Mouse (Mus musculus) heart, embryonic 13.5 days (tissue): ENCODE data around the gene Nsd1. TPM values are rescaled to one million over a fixed set of nuclear protein-coding genes. Genes with fewer than 3 reads are reported as not detected.
"Not testable (repeated sequence)": the region's sequence is repeated elsewhere in the genome, so short reads cannot be mapped to it uniquely, and the experiment has no call there.

Experiments used
- ATAC-seq: fragments of 200-750 bp; cut with Nextera tagmentation; 2 replicates; pipeline ENCODE4 v1.8.0; 2017; ENCODE audit warnings: moderate TSS enrichment; ENCODE audit not compliant: insufficient number of reproducible peaks, low FRiP score, low TSS enrichment; ENCODE audit errors: extremely low read depth
- H3K27ac ChIP-seq: fragments of 300-500 bp; sonication (generic); replicated peaks from 2 replicates; pipeline ENCODE4 v1.5.1; 2015; ENCODE audit warnings: moderate library complexity, mild to moderate bottlenecking, inconsistent platforms
- H3K27me3 ChIP-seq: fragments of 300-500 bp; sonication (generic); replicated peaks from 2 replicates; pipeline ENCODE4 v1.6.1; 2015; ENCODE audit warnings: mild to moderate bottlenecking, inconsistent platforms
- H3K36me3 ChIP-seq: fragments of 300-500 bp; sonication (generic); 2 replicates; pipeline ENCODE4 v1.6.1; 2015; ENCODE audit warnings: mild to moderate bottlenecking, inconsistent platforms
- H3K4me1 ChIP-seq: fragments of 300-500 bp; sonication (generic); 2 replicates; pipeline ENCODE4 v1.6.1; 2015; ENCODE audit warnings: inconsistent platforms
- H3K4me2 ChIP-seq: fragments of 300-500 bp; sonication (generic); 2 replicates; pipeline ENCODE4 v1.6.1; 2015; ENCODE audit warnings: inconsistent platforms, mild to moderate bottlenecking, moderate library complexity
- H3K4me3 ChIP-seq: fragments of 300-500 bp; sonication (generic); 2 replicates; pipeline ENCODE4 v1.5.1; 2015; ENCODE audit warnings: moderate library complexity, mild to moderate bottlenecking, inconsistent platforms
- H3K9ac ChIP-seq: fragments of 300-500 bp; sonication (generic); 2 replicates; pipeline ENCODE4 v1.6.1; 2015; ENCODE audit warnings: inconsistent platforms, mild to moderate bottlenecking, moderate library complexity
- H3K9me3 ChIP-seq: fragments of 300-500 bp; sonication (generic); 2 replicates; pipeline ENCODE4 v1.6.1; 2016; ENCODE audit warnings: inconsistent platforms
- WGBS: fragments of 180-500 bp; shearing (Covaris S2); methylation state at CpG from one replicate; pipeline ENCODE4 v1.1.7; 2015; ENCODE audit warnings: mixed read lengths; 5-methylcytosine and 5-hydroxymethylcytosine counted together
- polyA plus RNA-seq: library from polyadenylated mRNA; unstranded; fragments of >200 nt; fragmentation: Nextera tagmentation; extraction: Ambion mirVana; gene quantifications from 2 replicates; pipeline ENCODE4 v1.2.1, GENCODE M21; 2015

The Nsd1 gene
- polyA plus RNA-seq, 1 experiment from 2014 or later: 41.4 TPM

DNA sequence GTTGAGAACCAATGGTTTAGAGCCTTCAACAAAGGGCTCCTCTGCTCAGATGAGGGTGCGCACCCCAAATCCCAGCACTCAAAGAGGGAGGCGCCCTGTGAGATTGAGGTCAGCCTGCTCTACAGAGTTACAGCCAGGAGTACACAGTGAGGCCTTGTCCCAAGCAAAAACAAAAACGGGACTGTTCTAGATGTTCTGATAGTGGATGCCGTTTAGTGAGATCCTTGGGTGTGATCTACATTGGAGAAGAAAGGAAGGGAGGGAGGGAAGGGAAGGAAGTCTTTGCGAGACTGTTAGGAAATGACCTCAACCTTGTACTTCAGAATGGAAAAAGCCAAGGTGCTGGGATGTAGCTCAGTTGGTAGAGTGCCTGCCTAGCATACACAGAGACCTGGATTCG is 33.3 kb upstream of the Nsd1 start:
- no peak overlapping the region for H3K4me2 ChIP-seq
- 69% methylated on average over 6 of the region's 6 CpGs for WGBS
- ATAC-seq: no peak
- H3K4me3 ChIP-seq: no peak overlapping the region
- no peaks in the 10 kb centered on the region for H3K27me3 ChIP-seq
- peaks cover 15% of the 10 kb centered on the region for H3K4me1 ChIP-seq
- no peaks in the 10 kb centered on the region for H3K9me3 ChIP-seq
- no peak overlapping the region for H3K27ac ChIP-seq
- H3K36me3 ChIP-seq: no peaks in the 10 kb centered on the region
- no peak overlapping the region for H3K9ac ChIP-seq

DNA sequence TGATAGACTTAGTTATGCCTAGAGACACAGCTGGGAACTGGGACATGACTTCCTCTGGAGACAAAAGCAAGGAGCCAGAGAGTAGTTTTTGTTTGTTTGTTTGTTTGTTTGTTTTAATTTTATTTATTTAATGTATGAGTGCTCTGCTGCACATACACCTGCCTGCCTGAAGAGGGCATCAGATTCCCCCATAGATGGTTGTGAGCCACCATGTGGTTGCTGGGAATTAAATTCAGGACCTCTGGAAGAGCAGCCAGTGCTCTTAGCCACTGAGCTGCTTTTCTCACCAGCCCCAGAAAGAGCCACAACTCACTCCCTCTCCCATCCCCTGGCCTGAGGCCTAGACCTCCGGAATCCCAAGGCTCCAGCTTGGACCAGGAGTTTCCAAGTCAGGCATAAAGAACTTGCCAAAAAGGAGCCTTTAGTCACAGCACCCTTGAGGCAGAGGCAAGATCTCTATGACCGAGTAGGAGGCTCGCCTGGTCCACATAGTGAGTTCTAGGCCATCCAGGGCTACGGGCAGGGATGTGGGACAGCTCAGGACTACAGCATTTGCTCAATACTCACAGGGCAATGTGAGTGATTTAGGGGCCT is 31.6 kb upstream of the Nsd1 start:
- no peak overlapping the region for H3K4me3 ChIP-seq
- H3K36me3 ChIP-seq: no peaks in the 10 kb centered on the region
- no peak overlapping the region for H3K27ac ChIP-seq
- H3K27me3 ChIP-seq: no peaks in the 10 kb centered on the region
- no peak overlapping the region for H3K4me2 ChIP-seq
- peaks cover 7% of the 10 kb centered on the region; the same call in 1 of the 2 replicates for H3K4me1 ChIP-seq
- H3K9ac ChIP-seq: no peak overlapping the region
- WGBS: 65% methylated on average over 4 of the region's 4 CpGs
- no peaks in the 10 kb centered on the region for H3K9me3 ChIP-seq
- ATAC-seq: no peak

DNA sequence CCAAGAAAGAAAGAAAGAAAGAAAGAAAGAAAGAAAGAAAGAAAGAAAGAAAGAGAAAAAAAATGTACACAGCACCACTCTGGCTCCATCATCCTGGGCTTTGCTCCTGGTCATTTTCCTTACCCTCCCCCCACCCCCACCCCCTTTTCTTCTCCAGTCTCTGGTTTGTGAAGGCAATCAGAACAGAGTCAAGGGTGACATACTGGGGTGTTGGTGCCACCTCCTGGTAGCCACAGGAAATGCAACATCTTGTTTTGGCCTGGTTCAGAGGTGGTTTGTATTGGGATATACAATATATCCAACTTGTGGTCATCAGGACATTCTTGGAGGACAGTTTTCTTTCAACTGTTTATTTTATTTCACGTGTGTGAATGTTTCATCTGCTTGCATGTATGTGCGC is 31.0 kb upstream of the Nsd1 start:
- Histone ChIP-seq H3K9me3 (no peaks in the 10 kb centered on the region), H3K27me3 (no peaks in the 10 kb centered on the region), H3K4me2 (no peak overlapping the region), H3K36me3 (no peaks in the 10 kb centered on the region), H3K4me1 (peaks cover 7% of the 10 kb centered on the region; the same call in 1 of the 2 replicates), H3K9ac (no peak overlapping the region), H3K4me3 (no peak overlapping the region), H3K27ac (no peak overlapping the region)
- ATAC-seq: no peak
- 31% methylated on average over 2 of the region's 2 CpGs for WGBS

DNA sequence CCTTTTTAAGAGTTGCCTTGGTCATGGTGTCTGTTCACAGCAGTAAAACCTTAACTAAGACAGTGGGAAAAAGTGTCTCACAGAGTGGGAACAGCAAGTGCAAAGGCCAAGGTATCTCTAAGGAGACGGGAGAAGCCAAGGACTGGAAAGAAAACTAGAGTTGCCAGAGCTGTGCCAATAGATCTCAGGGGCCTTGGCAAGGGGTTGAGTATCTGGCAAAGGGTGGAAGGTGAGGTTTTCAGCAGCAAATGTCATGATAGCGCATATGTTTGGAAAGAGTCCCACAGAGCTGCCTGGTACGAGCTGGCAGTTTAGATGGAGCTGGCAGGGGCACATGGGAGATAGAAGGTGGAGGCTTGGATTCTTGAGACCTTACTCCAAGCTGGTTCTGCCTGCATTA is 30.0 kb upstream of the Nsd1 start:
- ATAC-seq: no peak

DNA sequence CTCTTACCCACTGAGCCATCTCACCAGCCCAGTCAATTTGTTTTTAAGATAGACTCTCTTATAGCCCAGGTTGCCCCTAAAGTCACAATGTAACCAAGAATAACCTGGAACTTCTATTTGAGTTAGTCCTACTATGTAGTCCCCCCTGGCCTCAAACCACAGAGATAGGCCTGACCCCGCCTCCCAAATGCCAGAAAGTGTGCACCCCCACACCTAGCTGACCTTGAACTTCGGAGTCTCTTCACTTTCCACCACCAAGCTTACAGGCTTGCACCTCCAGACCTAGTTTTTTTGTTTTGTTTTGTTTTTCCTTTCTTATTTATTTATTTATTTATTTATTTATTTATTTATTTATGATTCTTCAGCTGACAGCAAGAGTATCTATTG is 27.8 kb upstream of the Nsd1 start:
- no peak for ATAC-seq

More for the DNA sequence above, 30.0 kb upstream of the Nsd1 start:
- Histone ChIP-seq H3K4me2 (no peak overlapping the region), H3K4me3 (no peak overlapping the region), H3K9ac (no peak overlapping the region), H3K36me3 (no peaks in the 10 kb centered on the region), H3K27me3 (no peaks in the 10 kb centered on the region), H3K27ac (no peak overlapping the region), H3K9me3 (no peaks in the 10 kb centered on the region), H3K4me1 (peaks cover 7% of the 10 kb centered on the region)
- 92% methylated on average over 3 of the region's 3 CpGs for WGBS

DNA sequence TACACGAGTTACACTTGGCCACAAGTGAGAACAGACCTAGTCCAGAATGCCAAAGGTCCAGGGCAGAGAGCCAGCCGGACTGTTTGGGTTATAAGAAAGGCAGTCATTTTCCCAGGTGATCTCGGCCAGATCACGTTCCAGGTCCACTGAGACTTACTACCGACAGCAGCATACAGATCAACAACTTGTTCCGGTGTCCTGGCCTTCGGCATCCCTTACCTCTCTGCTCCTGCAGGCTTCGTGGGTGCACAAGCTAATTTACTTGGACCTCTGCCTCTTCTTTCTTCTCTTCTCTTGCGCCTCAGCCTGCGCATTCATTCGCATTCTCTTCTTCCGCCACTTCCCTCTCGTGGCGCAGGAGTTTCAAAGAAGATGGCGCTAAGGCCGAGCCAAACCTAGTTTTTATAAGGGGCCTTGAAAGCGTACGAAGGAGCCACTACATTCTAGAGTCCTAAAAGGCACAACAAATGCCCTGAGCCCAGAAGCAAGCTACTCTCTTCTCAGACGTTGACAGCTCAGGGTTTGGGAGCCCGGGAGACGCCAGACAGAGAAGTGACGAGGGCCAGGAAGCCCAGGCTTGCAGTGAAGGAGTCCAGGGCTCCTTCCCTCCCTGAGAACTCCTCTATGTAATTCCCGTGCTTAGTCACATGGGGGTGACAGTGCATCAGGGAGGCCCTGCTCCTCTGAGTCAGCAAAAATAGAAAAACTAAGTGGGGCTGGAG is 27.2 kb upstream of the Nsd1 start:
- H3K36me3 ChIP-seq: no peaks in the 10 kb centered on the region
- H3K4me3 ChIP-seq: peak overlapping the region; percentile 48
- peak overlapping the region; percentile 74 for H3K4me2 ChIP-seq
- WGBS: 3% methylated on average over 23 of the region's 23 CpGs
- no peaks in the 10 kb centered on the region for H3K27me3 ChIP-seq
- peak overlapping the region; percentile 70 for H3K9ac ChIP-seq
- no peaks in the 10 kb centered on the region for H3K9me3 ChIP-seq
- peaks cover 7% of the 10 kb centered on the region for H3K4me1 ChIP-seq
- ATAC-seq: peak; percentile 70; the same call in 1 of the 2 replicates
- peak overlapping the region; percentile 87 for H3K27ac ChIP-seq

More for the DNA sequence above, 27.8 kb upstream of the Nsd1 start:
- Histone ChIP-seq H3K9me3 (no peaks in the 10 kb centered on the region), H3K4me3 (peak overlapping the region; percentile 48), H3K4me2 (peak overlapping the region; percentile 74), H3K9ac (peak overlapping the region; percentile 70), H3K4me1 (peaks cover 7% of the 10 kb centered on the region), H3K36me3 (no peaks in the 10 kb centered on the region), H3K27ac (peak overlapping the region; percentile 87), H3K27me3 (no peaks in the 10 kb centered on the region)
- WGBS: 67% methylated on average over 2 of the region's 2 CpGs

DNA sequence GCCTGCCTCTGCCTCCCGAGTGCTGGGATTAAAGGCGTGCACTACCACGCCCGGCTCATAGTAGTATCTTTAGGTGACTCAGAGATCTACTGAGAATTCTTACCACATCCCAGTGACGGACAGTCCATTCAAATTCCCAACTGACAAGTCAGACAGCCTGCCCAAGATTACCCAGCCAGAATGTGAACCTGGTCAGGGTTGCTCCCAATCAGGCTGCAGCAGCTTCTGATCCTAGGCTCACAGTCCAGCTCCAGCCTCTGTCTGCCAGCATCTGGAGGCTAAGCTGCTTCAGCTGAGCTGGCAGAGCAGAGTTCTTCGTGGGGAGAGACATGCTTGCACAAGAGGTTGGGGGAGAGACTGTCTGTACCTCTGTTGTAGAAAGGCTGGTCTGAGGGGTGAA is 26.2 kb upstream of the Nsd1 start:
- H3K9me3 ChIP-seq: no peaks in the 10 kb centered on the region
- no peak for ATAC-seq
- no peaks in the 10 kb centered on the region for H3K27me3 ChIP-seq
- no peak overlapping the region for H3K4me3 ChIP-seq
- no peak overlapping the region for H3K27ac ChIP-seq
- no peak overlapping the region for H3K4me2 ChIP-seq
- no peak overlapping the region for H3K9ac ChIP-seq
- no peaks in the 10 kb centered on the region for H3K36me3 ChIP-seq
- 76% methylated on average over 6 of the region's 6 CpGs for WGBS
- H3K4me1 ChIP-seq: peaks cover 7% of the 10 kb centered on the region

DNA sequence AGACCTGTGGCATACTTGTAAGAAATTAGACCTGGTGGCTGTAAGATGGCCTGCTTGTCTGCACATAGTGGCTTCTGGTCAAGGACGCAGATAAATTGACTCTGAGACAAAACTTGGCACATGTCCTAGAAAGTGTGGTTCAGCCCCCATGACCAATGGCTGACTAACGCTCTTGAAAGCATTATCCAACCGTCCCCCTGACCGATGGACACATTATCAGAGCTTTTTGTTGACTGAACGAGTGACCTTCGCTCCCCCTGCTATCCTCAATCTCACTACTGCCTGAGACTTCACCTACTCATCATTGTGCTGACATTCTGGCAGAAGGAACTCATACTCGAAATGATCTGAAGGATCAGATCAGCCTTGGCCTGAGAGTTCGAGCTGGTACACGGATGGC is 22.5 kb upstream of the Nsd1 start:
- H3K27me3 ChIP-seq, H3K27ac ChIP-seq, ATAC-seq, H3K36me3 ChIP-seq, H3K4me3 ChIP-seq, H3K9ac ChIP-seq, H3K4me2 ChIP-seq, H3K9me3 ChIP-seq: not testable (repeated sequence)
- H3K4me1 ChIP-seq: peaks cover 17% of the 10 kb centered on the region
- 12% methylated on average over 5 of the region's 9 CpGs for WGBS

DNA sequence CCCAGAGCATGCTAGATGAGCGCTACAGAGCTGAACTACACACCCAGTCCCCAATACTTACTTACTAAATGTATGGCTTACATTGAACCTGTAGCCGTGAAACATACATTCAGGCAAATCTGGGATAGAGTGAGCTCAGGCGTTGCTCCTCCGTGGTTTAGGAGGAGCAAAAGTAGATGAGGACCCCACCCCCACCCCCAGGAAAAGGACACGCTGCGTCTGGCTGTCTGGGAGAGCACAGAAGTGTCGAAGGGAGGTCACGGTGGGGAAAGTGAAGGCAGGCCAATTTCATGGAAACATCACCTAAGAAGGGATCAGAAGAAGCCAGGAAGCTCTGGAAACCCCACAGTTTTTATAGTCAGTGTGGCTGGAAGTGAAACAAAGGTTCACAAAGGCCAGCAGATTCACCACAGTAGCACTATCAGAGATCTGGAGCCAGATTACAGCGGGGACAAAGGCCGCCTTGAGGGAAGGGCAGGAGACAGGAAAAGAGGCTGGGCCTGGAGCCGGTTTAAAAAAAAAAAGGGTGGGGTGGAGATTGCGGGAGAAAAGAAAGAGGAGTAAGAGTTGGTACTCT is 20.0 kb upstream of the Nsd1 start:
- Histone ChIP-seq H3K27ac (peak overlapping the region; percentile 88), H3K27me3 (no peaks in the 10 kb centered on the region), H3K4me2 (peak overlapping the region; percentile 76), H3K4me1 (peaks cover 15% of the 10 kb centered on the region), H3K36me3 (no peaks in the 10 kb centered on the region), H3K9me3 (no peaks in the 10 kb centered on the region), H3K9ac (peak overlapping the region; percentile 80), H3K4me3 (peak overlapping the region; percentile 60)
- ATAC-seq: no peak
- 6% methylated on average over 12 of the region's 12 CpGs for WGBS

DNA sequence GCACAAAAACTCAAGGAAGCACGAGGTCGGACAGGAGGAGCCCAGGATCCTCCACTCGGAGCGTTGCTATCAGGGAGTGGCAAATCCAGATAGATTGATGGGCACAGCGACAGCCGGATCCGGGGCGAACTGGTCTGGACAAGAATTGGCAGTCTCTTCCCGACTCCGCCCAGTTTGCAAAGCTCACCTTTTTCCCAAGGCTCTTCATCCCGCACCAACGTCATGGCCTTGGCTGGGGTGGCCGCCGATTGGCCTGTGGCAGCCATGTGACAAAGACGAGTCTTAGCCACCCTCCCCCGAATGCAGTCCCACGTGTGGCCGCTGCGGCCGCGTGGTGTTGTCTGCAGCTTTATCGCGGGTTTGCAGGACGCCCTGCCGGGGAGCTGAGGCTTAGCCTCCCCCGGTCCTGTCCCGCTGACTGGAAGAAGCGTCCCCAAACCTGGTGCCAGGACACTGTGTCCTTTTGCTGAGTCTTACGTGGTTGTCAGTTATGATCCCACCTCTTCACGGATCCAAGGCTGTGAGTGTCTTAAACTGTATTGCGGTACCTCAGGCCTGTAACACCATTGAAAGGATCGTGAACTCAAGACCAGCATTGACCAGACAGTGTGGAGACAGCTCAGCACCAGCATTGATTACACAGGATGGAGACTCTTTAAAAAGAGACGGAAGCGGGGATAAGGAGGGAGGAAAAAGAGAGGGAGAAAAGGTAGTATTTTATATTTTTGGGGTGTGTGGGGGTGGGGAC is 19.3 kb upstream of the Nsd1 start:
- no peaks in the 10 kb centered on the region for H3K27me3 ChIP-seq
- peak; percentile 99 for ATAC-seq
- H3K9ac ChIP-seq: peak overlapping the region; percentile 80
- H3K4me1 ChIP-seq: peaks cover 15% of the 10 kb centered on the region
- H3K36me3 ChIP-seq: no peaks in the 10 kb centered on the region
- peak overlapping the region; percentile 60 for H3K4me3 ChIP-seq
- H3K4me2 ChIP-seq: peak overlapping the region; percentile 76
- peak overlapping the region; percentile 88 for H3K27ac ChIP-seq
- no peaks in the 10 kb centered on the region for H3K9me3 ChIP-seq
- WGBS: 3% methylated on average over 34 of the region's 34 CpGs

DNA sequence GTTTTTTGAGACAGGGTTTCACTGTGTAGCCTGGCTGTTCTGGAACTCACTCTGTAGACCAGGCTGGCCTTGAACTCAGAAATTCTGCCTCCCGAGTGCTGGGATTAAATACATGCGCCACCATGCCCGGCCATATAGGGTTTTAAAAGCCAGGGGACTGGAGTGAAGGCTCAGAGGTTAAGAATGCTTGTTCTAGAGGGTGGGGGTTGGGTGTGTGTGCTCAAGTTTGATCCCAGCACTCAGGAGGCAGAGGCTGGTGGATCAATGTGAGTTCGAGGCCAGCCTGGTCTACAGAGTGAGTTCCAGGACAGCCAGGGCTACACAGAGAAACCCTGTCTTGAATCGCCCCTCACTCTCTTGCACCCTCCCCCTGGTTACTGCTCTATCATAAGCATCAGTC is 18.0 kb upstream of the Nsd1 start:
- peaks cover 15% of the 10 kb centered on the region for H3K4me1 ChIP-seq
- H3K4me2 ChIP-seq: no peak overlapping the region
- H3K36me3 ChIP-seq: no peaks in the 10 kb centered on the region
- no peak overlapping the region for H3K9ac ChIP-seq
- no peaks in the 10 kb centered on the region for H3K9me3 ChIP-seq
- no peaks in the 10 kb centered on the region for H3K27me3 ChIP-seq
- H3K27ac ChIP-seq: no peak overlapping the region
- WGBS: 87% methylated on average over 5 of the region's 5 CpGs
- ATAC-seq: no peak
- no peak overlapping the region for H3K4me3 ChIP-seq
